Mouse (Mus musculus) macrophage (primary cell): ENCODE data around the gene Xlr4a. TPM values are rescaled to one million over a fixed set of nuclear protein-coding genes. Genes with fewer than 3 reads are reported as not detected.
"Not testable (repeated sequence)": the region's sequence is repeated elsewhere in the genome, so short reads cannot be mapped to it uniquely, and the experiment has no call there.

Experiments used
- H3K27ac ChIP-seq: fragments of 350-480 bp; formaldehyde crosslinking; 2 replicates; pipeline ENCODE4 v1.9.0; 2021
- H3K36me3 ChIP-seq: fragments of 350-480 bp; formaldehyde crosslinking; 2 replicates; pipeline ENCODE4 v1.9.0; 2021; ENCODE audit errors: inconsistent target
- H3K4me3 ChIP-seq: fragments of 350-480 bp; formaldehyde crosslinking; 2 replicates; pipeline ENCODE4 v1.9.0; 2021; ENCODE audit errors: inconsistent target
- H3K79me2 ChIP-seq: fragments of 350-480 bp; formaldehyde crosslinking; 2 replicates; pipeline ENCODE4 v1.9.0; 2021; ENCODE audit errors: inconsistent target
- WGBS: methylation state at CpG from one replicate; pipeline ENCODE4 v1.1.7; 2026; ENCODE audit warnings: inconsistent platforms; ENCODE audit not compliant: missing documents; 5-methylcytosine and 5-hydroxymethylcytosine counted together
- polyA plus RNA-seq: library from polyadenylated mRNA; stranded (reverse); fragments of 250-400 nt; gene quantifications from 3 replicates; pipeline ENCODE4 v1.2.4, GENCODE M21; 2018; ENCODE audit warnings: inconsistent platforms
- total RNA-seq, 78 experiments: library from RNA; depleted of rRNA; stranded (reverse); fragments of 250-400 nt; gene quantifications; 1 replicate in 9 of 78; 2 replicates in 24 of 78; 3 replicates in 43 of 78; 4 replicates in 2 of 78; pipeline ENCODE4 v1.2.4; 2018; ENCODE audit warnings: inconsistent platforms in 56 of 78

Gene Xlr4a
- 1 to 10 TPM; 1.8 to 9.4 (median 5.2) TPM for total RNA-seq (2018; cell fraction: chromatin; rRNA removed)
- 1 to 10 TPM in 23 of 26 experiments, under 1 TPM in 3; 0.51 to 2.6 (median 1.8) TPM for total RNA-seq (2018; cell fraction: cytosol; rRNA removed)
- 1 to 10 TPM; 2.1 to 7.2 (median 3.7) TPM for total RNA-seq (2018; cell fraction: nucleus; rRNA removed)
- 1.4 to 5.2 TPM (median 2.2 TPM) in 3 replicates for polyA plus RNA-seq

DNA sequence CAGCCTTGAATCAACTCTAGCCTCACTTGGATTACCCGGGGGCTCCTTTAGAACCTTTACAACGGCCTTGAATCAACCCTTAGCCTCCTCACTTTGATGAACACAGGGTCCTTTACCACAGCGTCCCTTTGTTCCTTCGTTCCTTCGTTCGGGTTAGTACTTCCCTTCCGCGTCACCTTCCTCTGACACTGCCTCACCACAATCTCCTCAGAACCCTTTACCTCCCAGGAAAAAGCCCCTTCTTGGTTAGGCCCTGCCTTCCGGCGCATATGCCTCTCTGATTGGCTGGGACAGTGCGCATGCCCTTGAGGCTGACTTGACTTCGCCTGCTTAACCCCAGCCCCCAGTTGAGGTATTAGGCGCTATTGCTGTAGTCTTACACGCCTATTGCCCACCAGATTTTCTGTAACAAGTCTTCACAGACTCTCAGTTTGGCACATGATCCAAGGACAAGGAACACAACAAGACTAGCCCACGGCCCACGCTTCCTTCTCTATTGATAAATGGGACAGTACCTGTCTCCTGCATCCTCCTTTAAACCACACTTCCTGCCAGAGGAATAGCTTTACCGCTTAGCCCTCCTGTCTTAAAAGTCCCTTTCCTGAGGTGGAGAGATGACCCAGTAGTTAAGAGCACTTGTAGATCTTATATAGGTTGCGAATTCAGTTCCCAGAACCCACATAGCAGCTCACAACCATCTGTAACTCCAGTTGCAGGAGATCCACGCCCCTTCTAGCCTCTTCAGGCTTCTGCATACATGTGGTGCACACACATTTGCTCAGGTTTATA, at the start of gene Xlr4a:
Xlr4a (minus strand) TSS at position 212 of the 789 bp plus-strand sequence.
- H3K4me3 ChIP-seq, H3K79me2 ChIP-seq, H3K27ac ChIP-seq, H3K36me3 ChIP-seq: not testable (repeated sequence)
- WGBS, result 52% methylated on average over 11 of the region's 19 CpGs

DNA sequence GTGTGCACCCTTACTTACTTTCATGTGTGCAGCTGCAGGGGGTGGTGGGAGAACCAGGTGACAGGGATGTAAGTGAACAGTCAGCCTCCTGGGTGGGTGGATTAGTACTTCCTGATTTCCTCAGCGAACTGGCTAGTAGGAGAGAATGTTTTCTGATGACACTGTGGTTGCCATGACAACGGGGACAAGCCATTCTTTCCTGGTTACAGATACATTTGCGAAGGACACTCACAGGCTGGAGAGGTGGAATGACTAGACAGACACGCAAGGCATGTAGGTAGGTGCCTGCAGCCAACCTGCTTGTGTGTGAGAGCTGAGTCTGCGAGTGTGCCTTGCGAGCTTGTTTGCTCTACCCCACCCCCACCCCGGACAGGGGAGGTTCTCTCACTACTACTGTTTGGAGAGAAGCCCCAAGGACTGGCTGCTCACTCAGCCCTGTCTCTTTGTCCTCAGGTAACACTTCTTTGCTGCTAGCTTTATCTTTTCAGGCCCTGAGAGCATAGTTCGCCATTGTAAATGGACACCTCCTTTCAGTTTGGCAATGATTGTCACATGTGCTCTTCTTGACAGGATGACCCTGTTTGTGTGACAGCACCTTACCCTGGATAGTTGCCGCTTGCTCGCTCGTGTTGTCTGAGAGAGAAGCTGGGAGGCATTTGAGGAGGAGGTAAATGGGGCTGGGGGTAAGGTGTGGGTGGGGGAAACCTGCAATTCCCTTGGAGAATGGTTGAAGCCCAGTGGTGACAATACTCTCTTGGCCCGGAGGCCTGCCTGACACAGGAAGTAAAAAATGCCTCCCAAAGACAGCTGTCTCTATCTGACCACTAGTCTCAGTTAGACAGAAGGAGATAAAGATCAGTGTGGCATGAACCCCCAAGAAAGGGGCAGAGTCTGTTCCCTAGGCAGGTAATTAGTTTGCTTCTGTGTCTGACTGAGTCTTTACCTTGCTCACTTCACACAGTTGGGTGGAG, 40.9 kb upstream of the Xlr4a start:
- whole genome bisulfite sequencing, result no CpG with 5 or more reads among the region's 12 CpGs
- H3K4me3 ChIP-seq, H3K79me2 ChIP-seq, H3K27ac ChIP-seq, H3K36me3 ChIP-seq: not testable (repeated sequence)

DNA sequence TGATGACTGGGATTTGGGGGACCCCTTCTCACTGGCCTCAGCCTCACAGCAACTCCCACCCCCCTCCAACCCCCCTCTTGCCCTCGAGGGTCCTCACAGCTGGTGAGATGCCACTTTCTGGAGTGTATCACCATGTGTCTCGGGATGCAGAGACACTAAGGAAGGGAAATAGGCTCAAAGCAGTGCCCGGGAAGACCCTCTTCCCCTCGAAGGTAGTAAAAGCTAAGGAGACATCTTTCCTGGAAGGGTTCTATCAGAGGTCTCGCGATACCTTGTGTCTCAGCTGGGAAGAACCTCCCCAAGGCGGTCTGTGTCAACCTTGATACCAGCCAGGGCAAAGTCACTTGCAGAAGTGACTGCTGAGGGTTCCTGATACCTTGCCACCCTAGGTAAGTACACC, 34.5 kb upstream of the Xlr4a start, which contains the start of gene Gm14685:
Gm14685 (plus strand) TSS at position 301 of the 400 bp plus-strand sequence.
- H3K79me2 ChIP-seq, H3K36me3 ChIP-seq, H3K4me3 ChIP-seq, H3K27ac ChIP-seq: not testable (repeated sequence)
- WGBS, result no CpG with 5 or more reads among the region's 7 CpGs

DNA sequence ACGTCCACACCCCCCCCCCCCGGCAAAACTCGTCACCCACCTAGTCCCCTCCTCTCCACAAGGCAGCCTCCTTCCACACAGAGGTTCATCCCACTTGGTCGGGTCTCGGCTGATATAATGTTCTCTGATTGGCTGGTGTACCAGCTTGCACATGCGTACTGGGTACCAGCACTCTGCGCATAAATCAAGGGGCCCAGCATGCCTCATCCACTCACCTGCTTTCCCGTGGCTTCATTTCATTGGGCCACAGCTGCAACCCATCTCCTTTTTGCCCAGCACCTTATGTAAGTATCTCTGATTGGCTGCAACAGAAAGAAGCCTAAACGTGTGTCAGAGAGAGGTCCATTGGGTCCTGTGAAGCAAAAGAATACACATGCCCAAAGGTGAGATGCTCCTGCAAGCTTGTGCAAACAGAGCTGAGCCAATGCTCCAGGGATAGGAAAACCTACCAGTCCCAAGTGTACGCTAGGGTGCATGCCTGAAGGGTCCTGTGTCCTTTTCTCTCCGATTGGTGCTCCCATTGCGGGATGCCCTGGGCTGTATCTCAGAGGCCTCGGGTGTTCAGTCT, 14.7 kb upstream of the Xlr4a start, which contains the start of gene Xlr3a:
Xlr3a (minus strand) TSS at position 155 of the 568 bp plus-strand sequence.
- not testable (repeated sequence) for H3K79me2 ChIP-seq, H3K4me3 ChIP-seq, H3K27ac ChIP-seq, H3K36me3 ChIP-seq
- WGBS, result 86% methylated on average over 13 of the region's 13 CpGs

DNA sequence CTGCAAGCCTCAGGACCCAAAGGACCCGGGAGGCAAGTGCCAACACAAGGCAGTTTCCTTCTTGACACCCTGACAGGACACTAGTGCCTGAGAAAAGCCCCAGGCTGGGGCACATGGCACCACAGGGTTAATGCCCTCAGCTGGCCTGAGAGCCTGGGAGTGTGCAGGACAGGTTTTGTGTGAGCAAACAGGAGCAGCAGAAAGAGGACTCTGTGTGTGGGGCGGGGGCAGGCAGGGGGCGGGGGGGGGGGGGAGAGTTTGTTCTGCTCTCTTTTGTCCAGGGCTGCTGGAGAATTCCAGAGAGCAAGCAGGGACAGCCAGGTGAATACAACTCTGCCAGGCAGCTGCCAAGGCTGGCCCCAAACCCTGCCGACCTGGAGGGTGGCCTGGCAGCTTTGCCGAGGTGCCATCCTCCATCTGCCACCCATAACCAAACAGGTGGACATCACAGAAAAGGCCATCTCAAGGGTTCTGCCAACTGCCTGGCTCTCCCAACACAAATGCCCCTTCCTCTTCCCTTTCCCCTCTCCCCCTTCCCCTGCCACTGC, 15.4 kb downstream of the Xlr4a start:
- H3K27ac ChIP-seq, H3K36me3 ChIP-seq, H3K79me2 ChIP-seq, H3K4me3 ChIP-seq: not testable (repeated sequence)
- no CpG with 5 or more reads among the region's 5 CpGs for WGBS

DNA sequence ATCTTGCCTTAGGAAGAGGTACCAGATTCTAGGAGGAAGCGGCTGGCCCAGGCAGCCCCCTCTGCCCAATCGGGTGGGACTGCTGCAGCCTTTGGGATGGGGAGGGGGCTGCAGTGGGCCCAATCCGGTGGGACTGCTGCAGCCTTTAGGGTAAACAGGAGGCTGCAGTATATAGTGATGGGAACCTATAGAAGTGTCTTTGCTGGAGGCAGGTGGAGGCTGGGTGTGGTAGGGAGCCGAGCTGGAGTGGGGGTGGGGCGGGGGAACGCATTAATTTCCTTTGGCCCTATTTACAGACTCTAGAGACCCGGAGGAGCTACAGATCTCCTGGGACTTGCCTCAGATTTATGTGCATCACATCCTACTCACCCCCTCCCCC, 17.9 kb downstream of the Xlr4a start, which contains the start of gene Pnma3:
Pnma3 (plus strand) TSS at position 373 of the 379 bp plus-strand sequence.
- Histone ChIP-seq H3K4me3 (no peak within 1 kb of the TSS), H3K27ac (no peak within 1 kb of the TSS), H3K36me3 (no peaks in the 10 kb centered on the region), H3K79me2 (no peaks in the 10 kb centered on the region)
- 19% methylated on average over 7 of the region's 7 CpGs for WGBS

DNA sequence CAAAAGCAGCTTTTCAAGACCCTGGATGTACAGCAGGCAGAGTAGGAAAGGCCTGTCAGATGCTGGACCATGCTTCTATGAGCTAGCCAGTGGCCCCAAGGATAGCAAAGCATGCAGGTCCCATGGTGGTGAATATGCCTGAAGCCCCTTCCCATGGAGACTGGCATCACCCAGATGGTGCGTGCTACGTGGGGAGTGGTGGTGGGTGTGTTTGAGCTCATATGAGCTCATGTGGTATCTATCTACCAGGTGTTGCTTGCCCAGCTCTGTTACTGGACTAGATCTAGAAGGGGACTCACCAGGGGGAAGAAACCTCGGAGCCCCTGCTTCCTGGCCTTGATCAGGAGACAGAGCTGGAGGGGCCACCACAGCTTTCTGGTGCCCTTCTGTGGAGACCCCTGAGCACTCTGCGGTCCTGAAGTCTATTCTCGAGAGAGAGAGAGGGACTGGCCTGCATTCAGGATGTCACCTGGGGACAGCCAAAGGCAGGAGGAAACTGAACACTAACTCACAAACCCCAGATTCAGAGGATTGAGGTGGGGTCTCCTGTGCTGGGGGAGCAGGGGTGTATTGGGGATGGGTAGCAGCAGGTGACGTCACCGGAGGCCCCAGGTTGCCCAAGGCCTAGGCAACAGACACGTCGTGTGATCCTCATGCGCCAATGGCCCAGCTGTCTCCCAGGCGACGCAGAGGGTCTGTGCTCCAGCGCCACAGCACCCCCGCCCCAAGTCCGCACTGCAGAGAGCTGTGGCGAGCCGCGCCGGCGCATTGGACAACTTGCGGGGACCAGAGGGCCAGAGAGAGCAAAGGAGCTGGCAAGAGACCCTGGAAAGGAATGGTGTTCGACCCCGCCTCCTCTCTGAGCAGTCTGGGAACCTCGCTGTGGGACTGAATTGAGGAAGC, 18.5 kb downstream of the Xlr4a start:
- no peak overlapping the region for H3K27ac ChIP-seq
- no peaks in the 10 kb centered on the region for H3K79me2 ChIP-seq
- no peaks in the 10 kb centered on the region for H3K36me3 ChIP-seq
- no peak overlapping the region for H3K4me3 ChIP-seq
- WGBS, result 74% methylated on average over 11 of the region's 24 CpGs

DNA sequence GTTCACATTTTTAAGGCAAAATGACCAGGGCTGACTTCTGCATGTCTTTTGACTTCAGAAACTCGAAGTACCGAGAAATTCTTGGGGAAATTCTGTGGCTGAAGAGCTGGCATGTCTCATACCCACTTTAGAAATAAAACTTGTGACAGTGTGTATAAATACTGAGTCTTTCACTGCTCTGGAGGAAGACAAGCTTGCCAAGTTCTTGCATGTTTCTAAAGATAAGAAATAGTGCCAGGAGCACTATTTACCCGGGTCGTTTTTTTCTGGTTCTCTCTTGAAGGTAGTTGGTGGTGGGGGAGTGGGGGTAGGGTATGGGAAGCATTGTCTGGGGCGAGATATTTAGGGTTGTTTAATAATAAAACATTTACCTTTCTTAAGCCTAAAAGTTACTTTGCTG, 20.0 kb downstream of the Xlr4a start:
- no peak overlapping the region for H3K4me3 ChIP-seq
- H3K36me3 ChIP-seq, result no peaks in the 10 kb centered on the region
- H3K79me2 ChIP-seq, result no peaks in the 10 kb centered on the region
- no peak overlapping the region for H3K27ac ChIP-seq
- WGBS, result 39% methylated on average over 5 of the region's 5 CpGs

DNA sequence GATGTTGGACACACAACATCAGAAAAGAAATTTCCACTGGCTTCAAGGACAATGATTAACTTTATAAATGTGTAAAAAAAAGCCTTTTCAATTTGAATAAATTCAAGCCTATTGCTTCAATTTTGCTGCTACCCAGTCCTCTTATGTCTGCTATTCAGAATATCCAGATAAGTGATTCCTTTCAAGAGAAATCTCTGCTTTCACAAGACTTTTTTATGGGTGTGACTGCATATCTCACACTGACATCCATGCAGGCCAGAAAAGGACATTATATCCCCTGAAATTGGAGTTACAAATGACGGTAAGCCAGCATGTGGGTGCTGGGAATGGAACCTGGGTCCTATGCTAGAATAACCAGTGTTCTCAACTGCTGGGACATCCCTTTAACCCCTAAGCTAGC, 20.8 kb downstream of the Xlr4a start:
- 93% methylated on average over 1 of the region's 1 CpGs for WGBS
- Histone ChIP-seq H3K36me3 (no peaks in the 10 kb centered on the region), H3K4me3 (no peak overlapping the region), H3K27ac (no peak overlapping the region), H3K79me2 (no peaks in the 10 kb centered on the region)

DNA sequence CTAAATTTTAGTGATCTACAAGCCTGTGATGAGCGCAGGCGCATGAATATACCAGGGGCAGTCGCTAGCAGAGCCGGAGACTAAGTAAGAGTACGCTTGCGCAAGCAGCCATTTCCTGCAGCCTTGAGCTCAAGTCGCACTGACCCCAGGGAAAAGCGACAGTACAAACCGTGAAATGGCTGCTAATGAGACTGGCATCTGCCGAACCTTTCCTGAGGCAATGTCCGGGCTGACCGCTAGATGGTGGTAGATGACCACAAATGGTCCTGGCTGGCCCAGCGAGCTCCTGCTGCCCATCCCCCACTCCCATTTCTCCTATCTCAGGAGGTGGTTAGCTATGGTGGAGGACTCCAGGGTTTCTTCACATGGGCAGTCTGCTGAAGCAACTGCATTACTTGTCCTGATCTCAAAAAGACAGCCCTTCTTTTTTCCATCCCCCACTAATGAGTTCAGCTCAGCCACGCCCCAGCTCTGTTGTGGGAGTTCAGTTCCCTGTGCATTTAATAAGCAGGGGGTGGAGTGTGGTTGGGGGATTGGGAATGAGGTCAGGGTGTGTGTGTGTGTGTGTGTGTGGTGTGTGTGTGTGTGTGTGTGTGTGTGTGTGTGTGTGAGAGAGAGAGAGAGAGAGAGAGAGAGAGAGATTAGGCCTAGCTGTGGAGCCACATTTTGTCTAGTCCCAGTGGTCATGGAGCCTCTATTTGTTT, 28.3 kb downstream of the Xlr4a start:
- Histone ChIP-seq H3K36me3 (no peaks in the 10 kb centered on the region), H3K27ac (no peak overlapping the region), H3K4me3 (no peak overlapping the region), H3K79me2 (no peaks in the 10 kb centered on the region)
- WGBS, result 15% methylated on average over 9 of the region's 14 CpGs

DNA sequence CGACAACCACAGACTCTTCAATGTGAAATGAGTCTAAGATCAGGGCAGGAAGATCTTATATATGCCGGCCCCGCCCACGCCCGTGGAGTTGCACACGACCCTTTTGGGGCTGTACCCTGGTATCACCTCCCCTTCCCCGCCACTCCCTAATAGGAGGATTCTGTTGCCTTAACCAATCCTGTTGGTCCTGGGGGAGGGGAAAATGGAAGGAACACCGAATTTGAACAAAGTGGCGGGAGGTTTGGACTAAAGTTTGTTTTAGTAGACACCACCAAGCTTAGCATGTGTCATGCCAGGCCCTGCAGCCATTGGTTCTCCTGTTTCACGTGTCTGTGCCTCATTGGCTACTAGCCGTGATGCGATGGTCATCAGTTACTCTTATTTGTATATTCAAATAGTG, 42.6 kb downstream of the Xlr4a start:
- Histone ChIP-seq H3K4me3 (no peak overlapping the region), H3K36me3 (no peaks in the 10 kb centered on the region), H3K79me2 (no peaks in the 10 kb centered on the region), H3K27ac (no peak overlapping the region)
- 85% methylated on average over 11 of the region's 12 CpGs for WGBS

DNA sequence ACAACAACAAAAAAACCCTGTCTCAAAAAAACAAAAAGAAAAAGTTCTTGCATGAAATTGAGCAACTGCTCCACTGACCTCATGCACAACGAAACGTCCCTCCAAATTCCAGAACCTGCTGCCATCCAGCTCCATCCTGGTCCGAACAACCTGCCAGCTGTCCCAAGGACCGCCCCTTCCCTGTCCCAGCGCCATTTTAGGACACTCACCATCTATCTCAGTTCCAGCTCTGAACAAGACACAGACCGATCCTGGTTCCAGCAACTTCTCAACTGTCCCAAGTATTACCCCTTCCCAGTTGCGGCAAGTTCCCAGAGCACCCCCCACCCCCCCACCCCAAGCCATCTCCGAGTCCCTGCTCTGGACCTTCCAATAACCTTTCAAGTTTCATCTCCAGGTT, 43.4 kb downstream of the Xlr4a start:
- 95% methylated on average over 4 of the region's 8 CpGs for WGBS
- no peaks in the 10 kb centered on the region for H3K79me2 ChIP-seq
- H3K4me3 ChIP-seq, result no peak overlapping the region
- H3K36me3 ChIP-seq, result no peaks in the 10 kb centered on the region
- no peak overlapping the region for H3K27ac ChIP-seq

DNA sequence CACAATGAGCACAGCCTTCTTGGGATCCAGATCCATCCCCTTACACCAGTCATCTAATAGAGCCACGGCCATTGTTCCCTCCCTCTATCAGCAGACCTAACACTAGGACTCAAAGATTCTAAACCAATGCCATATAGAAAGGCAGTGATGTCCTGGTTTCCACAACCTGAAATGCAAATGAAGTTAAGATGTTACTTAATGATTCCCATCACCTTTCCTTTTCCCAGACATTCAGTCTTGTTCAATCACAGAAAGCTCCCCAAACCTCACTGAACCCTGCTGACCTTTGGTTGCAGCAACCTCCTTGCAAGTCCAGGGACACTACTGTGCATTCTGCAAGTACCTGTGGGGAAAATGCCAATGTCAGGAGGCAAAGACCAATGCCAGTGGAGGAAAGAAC, 45.3 kb downstream of the Xlr4a start, which contains the start of gene Pnma5:
Pnma5 (minus strand) TSS at position 101 of the 400 bp plus-strand sequence.
- 57% methylated on average over 1 of the region's 1 CpGs for WGBS
- H3K79me2 ChIP-seq, result no peaks in the 10 kb centered on the region
- H3K27ac ChIP-seq, result no peak within 1 kb of the TSS
- no peaks in the 10 kb centered on the region for H3K36me3 ChIP-seq
- H3K4me3 ChIP-seq, result no peak within 1 kb of the TSS
